Mouse (Mus musculus) thymus, adult 2 months (tissue): Measurements from ENCODE around the gene Runx2.

Source experiments
- CTCF ChIP-seq: fragments of 200-500 bp; IDR thresholded peaks from 2 replicates; pipeline ENCODE4 v1.5.1; 2012; ENCODE audit warnings: mild to moderate bottlenecking, control low read depth, low read length, moderate library complexity, borderline replicate concordance; ENCODE audit not compliant: control insufficient read depth, poor library complexity, insufficient read depth; ENCODE audit errors: extremely low read depth
- POLR2A ChIP-seq: fragments of 200-500 bp; IDR thresholded peaks from 2 replicates; pipeline ENCODE4 v1.6.1; 2012; ENCODE audit warnings: mild to moderate bottlenecking, low read length, control low read depth, moderate library complexity; ENCODE audit not compliant: control insufficient read depth, poor library complexity, insufficient read depth; ENCODE audit errors: extremely low read depth

GRCm38 (mm10) chr17:44620456-44620855 is 194.1 kb downstream of the Runx2 start:
- TF ChIP-seq CTCF: no peak
- no peak for TF ChIP-seq POLR2A
